Mouse (Mus musculus) activated CD4-positive, CD25-positive, alpha-beta regulatory T cell, adult 9 weeks (primary cell): Measurements from ENCODE around the gene Gsta3. TPM values are rescaled to one million over a fixed set of nuclear protein-coding genes. Genes with fewer than 3 reads are reported as not detected.

Source experiments
- polyA plus RNA-seq: library from polyadenylated mRNA; unstranded; fragments of 100-300 nt; shearing (Covaris generic); gene quantifications from one replicate; pipeline ENCODE4 v1.2.1, GENCODE M21; 2017

Gene Gsta3
- 1.7 TPM for polyA plus RNA-seq

GRCm38 (mm10) chr1:21239911-21240898, at the start of gene Gsta3:
Gene Gsta3 (plus strand): TSS chr1:21240589.

GRCm38 (mm10) chr1:21218489-21218919, 21.9 kb upstream of the Gsta3 start, which contains the start of gene Tmem14a:
Gene Tmem14a (plus strand): TSS chr1:21218575.

Other genes starting within 250 kb of the Gsta3 start
- gene Tram2, start 161.4 kb upstream of the Gsta3 start, polyA plus RNA-seq, result 5.7 TPM
- gene Tmem14a, start 22.0 kb upstream of the Gsta3 start, polyA plus RNA-seq, result 5.4 TPM
- 1.9 TPM for gene Khdc1a, start 109.1 kb downstream of the Gsta3 start, polyA plus RNA-seq
- gene Khdc1c, start 127.7 kb downstream of the Gsta3 start, polyA plus RNA-seq, result not detected
- not detected for gene Khdc1b, start 143.0 kb downstream of the Gsta3 start, polyA plus RNA-seq